Mouse (Mus musculus) liver (tissue): ENCODE measurements around the gene Tmem95.

Source experiments
- DNase-seq: peaks from one replicate; pipeline ENCODE4 v3.0.0-alpha.2; 2020; ENCODE audit warnings: mixed read lengths

The Tmem95 gene

GRCm38 (mm10) chr11:69877878-69878277 lies at the start of gene Tmem95:
TSS of gene Tmem95 (minus strand) at chr11:69878018.
- no peak for DNase-seq

GRCm38 (mm10) chr11:69927501-69927900 lies 49.7 kb upstream of the Tmem95 start:
- no peak for DNase-seq

GRCm38 (mm10) chr11:69922796-69923195 lies 45.0 kb upstream of the Tmem95 start:
- DNase-seq = no peak

DNA sequence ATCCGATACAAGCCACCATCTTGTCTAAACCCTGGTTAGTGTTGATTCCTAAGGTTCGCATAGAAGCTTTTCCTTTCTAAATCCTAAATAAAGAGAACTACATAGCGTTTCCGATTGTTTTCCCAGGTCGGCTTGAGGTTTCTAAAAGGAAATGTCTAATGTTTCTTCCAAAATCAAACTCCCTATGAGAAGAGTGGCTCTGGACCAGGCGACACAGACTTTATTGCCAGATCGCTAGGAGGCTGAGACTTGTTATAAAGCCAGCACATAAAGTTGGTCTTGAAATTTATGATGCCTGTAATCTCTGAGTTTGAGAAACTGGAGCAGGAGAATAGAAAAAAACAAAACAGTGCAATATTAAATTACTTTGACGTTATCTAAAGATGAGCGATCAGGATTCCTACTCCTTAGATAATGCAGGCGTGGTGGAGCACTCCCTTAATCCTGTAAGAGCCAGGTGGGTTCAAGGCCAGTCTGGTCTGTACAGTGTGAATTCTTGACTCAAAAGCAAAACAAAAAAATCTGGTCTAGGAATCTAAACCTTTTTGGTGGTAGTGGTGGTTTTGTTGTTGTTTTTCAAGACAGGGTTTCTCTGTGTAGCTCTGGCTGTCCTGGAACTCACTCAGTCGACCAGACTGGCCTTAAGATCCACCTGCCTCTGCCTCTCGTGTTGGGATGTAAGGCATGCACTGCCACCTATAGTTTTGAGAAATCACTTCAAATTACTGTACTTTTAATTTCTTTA lies 44.4 kb upstream of the Tmem95 start:
- no peak for DNase-seq

GRCm38 (mm10) chr11:69921114-69922011 lies 43.5 kb upstream of the Tmem95 start, which contains the start of gene Eif5a:
TSS of gene Eif5a (minus strand) at chr11:69921958.
- peak; percentile 100 for DNase-seq

- peak; percentile 66 for DNase-seq
Observed at GRCm38 (mm10) chr11:69920266-69921031, 42.6 kb upstream of the Tmem95 start.

DNA sequence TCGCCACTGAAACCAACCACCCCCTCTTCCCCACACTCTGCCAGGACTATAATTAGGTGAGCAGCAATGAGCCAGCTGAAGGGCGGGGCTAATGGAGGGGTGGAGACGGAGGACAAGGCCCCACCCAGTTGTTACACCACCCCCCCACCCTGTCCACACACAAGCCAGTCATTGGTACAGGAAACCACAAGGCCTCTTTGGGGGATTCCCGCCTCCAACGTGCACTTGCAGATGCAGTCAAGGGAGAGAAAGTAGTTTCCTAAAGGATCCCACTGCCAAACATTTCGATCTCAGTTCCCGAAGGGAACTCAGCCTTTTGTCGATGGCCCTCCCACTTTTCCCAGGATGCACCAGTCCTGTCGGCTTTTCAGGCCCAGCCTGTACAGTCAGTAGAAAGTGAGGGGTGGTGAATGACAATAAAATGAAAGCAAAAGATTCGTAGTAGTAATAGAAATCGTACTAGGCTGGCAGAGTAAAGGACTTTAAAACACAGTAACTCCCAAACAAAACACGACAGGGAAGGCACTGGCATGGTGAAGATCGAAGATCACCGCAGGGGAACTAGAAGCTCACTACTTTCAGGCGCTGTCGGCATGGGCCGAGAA lies 41.9 kb upstream of the Tmem95 start:
- peak; percentile 96 for DNase-seq

DNA sequence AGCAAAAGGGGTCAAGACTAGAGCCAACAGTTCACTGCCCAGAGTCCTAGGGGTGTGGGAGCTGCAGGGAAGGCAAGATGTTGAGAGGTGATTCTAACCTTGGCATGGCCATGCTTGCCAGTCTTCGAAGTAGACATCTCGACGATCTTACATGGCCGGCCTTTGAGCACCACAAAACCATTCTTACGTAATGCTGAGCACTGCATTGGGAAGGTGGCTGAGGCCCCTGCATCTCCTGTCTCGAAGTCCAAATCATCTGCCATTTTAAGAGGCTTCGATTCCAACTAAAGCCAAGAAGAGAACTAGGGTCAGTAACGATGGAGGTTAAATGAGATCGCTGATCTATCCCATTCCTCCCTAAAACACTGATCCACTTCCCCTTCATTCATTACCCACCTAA lies 41.2 kb upstream of the Tmem95 start:
- DNase-seq = no peak

DNA sequence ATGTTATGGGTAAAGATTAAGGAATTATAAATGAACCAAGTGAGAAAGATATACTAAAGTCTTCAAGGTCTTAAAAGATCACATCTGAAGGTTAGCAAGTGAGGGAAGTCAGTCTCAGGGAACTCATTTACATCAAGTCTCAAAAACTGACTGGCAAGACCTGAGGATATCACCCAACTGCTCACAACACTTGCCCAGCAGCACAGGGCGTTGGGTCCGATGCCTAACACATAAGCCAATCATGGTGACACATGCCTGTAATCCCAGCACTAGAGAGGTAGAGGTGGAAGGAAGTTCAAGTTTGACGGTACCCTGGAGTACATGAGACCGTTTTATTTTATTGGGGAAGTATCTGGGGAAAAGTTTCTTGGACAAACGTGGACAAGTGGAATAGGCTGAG lies 40.3 kb upstream of the Tmem95 start:
- DNase-seq = no peak

GRCm38 (mm10) chr11:69917379-69917948 lies 39.6 kb upstream of the Tmem95 start:
- DNase-seq = no peak

DNA sequence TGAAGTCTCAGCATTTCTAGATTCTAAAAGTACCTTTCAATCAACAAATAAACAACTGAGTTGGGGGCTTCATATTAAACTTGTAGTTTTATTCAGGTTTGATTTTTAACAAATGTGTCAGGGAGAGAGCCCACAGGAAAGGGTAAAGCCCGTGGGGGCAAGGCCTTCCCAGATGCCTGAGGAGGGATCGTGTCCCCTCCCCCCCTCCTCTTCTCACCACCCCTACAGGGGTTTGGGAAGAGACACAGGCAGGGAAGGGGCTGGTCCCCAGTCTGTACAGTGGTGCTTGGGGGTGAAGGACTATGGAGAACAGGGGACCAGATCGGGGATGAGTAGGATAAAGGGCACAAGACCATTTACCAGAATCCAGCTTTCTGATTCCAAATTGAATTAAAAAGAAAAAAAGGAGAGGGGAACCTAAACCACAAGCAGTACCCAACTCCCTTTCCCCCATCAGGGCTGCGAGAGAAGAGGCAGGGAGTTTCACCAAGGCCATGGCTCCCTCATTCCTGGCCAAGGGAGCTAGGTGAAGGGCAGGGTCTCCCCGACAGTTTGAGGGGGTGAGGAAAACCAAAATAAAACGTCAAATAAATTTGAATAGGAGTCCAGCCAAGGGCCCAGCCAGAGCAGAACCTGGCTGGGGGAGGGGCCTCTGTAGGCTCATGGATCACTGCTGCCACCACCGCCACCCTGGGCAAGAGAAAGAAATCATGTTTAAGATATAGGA lies 39.0 kb upstream of the Tmem95 start:
- peak; percentile 58 for DNase-seq

GRCm38 (mm10) chr11:69915667-69916627 lies 38.1 kb upstream of the Tmem95 start:
- peak; percentile 88 for DNase-seq

DNA sequence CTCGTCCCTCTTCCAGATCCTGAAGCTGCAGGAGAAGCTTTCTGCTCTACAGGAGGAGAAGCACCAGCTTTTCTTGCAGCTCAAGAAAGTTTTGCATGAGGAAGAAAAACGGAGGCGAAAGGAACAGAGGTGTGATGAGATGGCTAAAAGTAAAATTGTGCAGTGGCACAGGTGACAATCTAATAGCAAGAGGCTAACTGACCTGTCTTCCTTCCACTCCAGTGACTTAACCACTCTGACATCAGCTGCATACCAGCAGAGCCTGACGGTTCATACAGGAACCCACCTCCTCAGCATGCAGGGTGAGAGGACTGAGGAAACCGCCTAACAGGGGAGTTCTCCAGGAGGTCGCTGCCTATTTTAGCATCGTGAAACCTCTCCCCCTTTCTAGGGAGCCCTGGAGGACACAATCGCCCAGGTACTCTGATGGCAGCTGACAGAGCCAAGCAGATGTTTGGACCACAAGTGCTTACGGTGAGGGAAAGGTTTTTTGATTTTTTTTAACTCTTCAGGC lies 37.2 kb upstream of the Tmem95 start:
- peak; percentile 12 for DNase-seq

- DNase-seq = peak; percentile 51
Observed at GRCm38 (mm10) chr11:69914372-69914764, 36.5 kb upstream of the Tmem95 start.

- peak; percentile 93 for DNase-seq
Observed at GRCm38 (mm10) chr11:69913554-69914371, 35.9 kb upstream of the Tmem95 start, which contains the start of gene Gps2. TSS of gene Gps2 (plus strand) at chr11:69913888.

- DNase-seq = no peak
Observed at GRCm38 (mm10) chr11:69912716-69913530, 35.1 kb upstream of the Tmem95 start.

- no peak for DNase-seq
Observed at GRCm38 (mm10) chr11:69911701-69912100, 33.9 kb upstream of the Tmem95 start.
